Comparison of ENCODE assay signal across 14 mouse cellular contexts in genomic region chr1:131064202-131064601, GRCm38 (mm10). TPM values are rescaled to one million over a fixed set of nuclear protein-coding genes. Genes with fewer than 3 reads are reported as not detected.
A peak's percentile ranks its signal among the peaks of the same experiment; 100 is the strongest.
DNase-seq lines count a peak whose midpoint lies in the region; ATAC-seq and TF ChIP-seq lines count a peak whose summit lies in the region.
"Had no signal": no experiment of that assay in that cellular context is flagged by ENCODE, and none has a peak within 500 bp of the region (broad histone marks: within the 10 kb centered on the region; RNA-seq: fewer than 3 reads in every experiment).

No protein-coding gene starts in this region.

- H3K36me3 ChIP-seq in hindbrain, embryonic 12.5 days: no peaks in the 10 kb centered on the region
- no peaks in the 10 kb centered on the region for H3K36me3 ChIP-seq in hindbrain, postnatal 0 days (ENCODE audit: insufficient read depth, low read length)
- H3K36me3 ChIP-seq in liver, embryonic 13.5 days: no peaks in the 10 kb centered on the region

- POLR2A ChIA-PET in Patski (lab: Charles Lee): interaction anchor here (1.2 kb wide), 1 partner anchor 16 kb away, joined by 3 read pairs; no protein-coding TSS in a partner anchor

- H3K27me3 ChIP-seq in hindbrain, embryonic 12.5 days: no peaks in the 10 kb centered on the region
- no peaks in the 10 kb centered on the region for H3K27me3 ChIP-seq in hindbrain, postnatal 0 days (ENCODE audit: insufficient read depth, low read length)
- no peaks in the 10 kb centered on the region for H3K27me3 ChIP-seq in Patski
- no peaks in the 10 kb centered on the region for H3K27me3 ChIP-seq in liver, embryonic 13.5 days

- no peak overlapping the region for H3K4me3 ChIP-seq in hindbrain, embryonic 12.5 days
- no peak overlapping the region for H3K4me3 ChIP-seq in hindbrain, postnatal 0 days (ENCODE audit: low read length)
- no peak overlapping the region for H3K4me3 ChIP-seq in liver, embryonic 13.5 days (replicated peaks)

- WGBS in hindbrain, embryonic 12.5 days: 53% methylated on average over 6 of the region's 6 CpGs
- 54% methylated on average over 6 of the region's 6 CpGs for WGBS in hindbrain, postnatal 0 days
- WGBS in liver, embryonic 13.5 days (ENCODE audit: insufficient replicate concordance): 45% methylated on average over 6 of the region's 6 CpGs

- no peaks in the 10 kb centered on the region for H3K9me3 ChIP-seq in hindbrain, embryonic 12.5 days (replicated peaks)
- H3K9me3 ChIP-seq in hindbrain, postnatal 0 days (ENCODE audit: low read length): no peaks in the 10 kb centered on the region
- no peaks in the 10 kb centered on the region for H3K9me3 ChIP-seq in liver, embryonic 13.5 days (replicated peaks)

- ATAC-seq in hindbrain, embryonic 12.5 days (ENCODE audit: low FRiP score): peak; percentile 45
- ATAC-seq in hindbrain, postnatal 0 days: no peak
- peak; percentile 66 for ATAC-seq in Patski
- peak; percentile 39 for ATAC-seq in liver, embryonic 13.5 days (ENCODE audit: low read depth)
- ATAC-seq: inflammation-experienced regulatory T-cells, adult 6 months had no signal

- H3K9ac ChIP-seq in hindbrain, embryonic 12.5 days: no peak overlapping the region
- H3K9ac ChIP-seq in hindbrain, postnatal 0 days (replicated peaks; ENCODE audit: low read length): no peak overlapping the region
- H3K9ac ChIP-seq in liver, embryonic 13.5 days: no peak overlapping the region

- H3K27ac ChIP-seq in hindbrain, embryonic 12.5 days: 0 out of 2 replicates have a peak overlapping the region, but pooled peaks have one; percentile 23
- no peak overlapping the region for H3K27ac ChIP-seq in hindbrain, postnatal 0 days
- H3K27ac ChIP-seq in liver, embryonic 13.5 days: no peak overlapping the region

- CTCF ChIA-PET in Patski (lab: Charles Lee): interaction anchor here (1.4 kb wide), 1 partner anchor 25 kb away, joined by 4 read pairs; no protein-coding TSS in a partner anchor

- no peak overlapping the region for H3K4me2 ChIP-seq in hindbrain, embryonic 12.5 days (replicated peaks)
- H3K4me2 ChIP-seq in hindbrain, postnatal 0 days (ENCODE audit: low read depth, low read length): no peak overlapping the region
- no peak overlapping the region for H3K4me2 ChIP-seq in liver, embryonic 13.5 days

- peak; percentile 28 for DNase-seq in embryo, embryonic 10.5 days (ENCODE audit: low spot score)
- no peak for DNase-seq in embryo, embryonic 9.5 days (ENCODE audit: extremely low spot score)
- DNase-seq in hindbrain, postnatal 0 days (ENCODE audit: low spot score): no peak
- no peak for DNase-seq in Patski (ENCODE audit: low read depth, low spot score)
- DNase-seq in liver, embryonic 13.5 days: no peak
- DNase-seq in lung, postnatal 25 days (ENCODE audit: low spot score): no peak
- DNase-seq in testis, postnatal 10 days (ENCODE audit: low spot score): no peak
- DNase-seq: adrenal gland, postnatal 14 days; cerebellum, adult 8-10 months; gastrocnemius, postnatal 25 days had no signal

- no peak for TF ChIP-seq CTCF in hindbrain, postnatal 0 days (IDR thresholded peaks at IDR 0.05; ENCODE audit: low read depth)
- no peak for TF ChIP-seq CTCF in Patski (IDR thresholded peaks at IDR 0.05)

- in situ Hi-C loops in Patski (cut with MboI; ENCODE audit: low pct_unique_long_range_greater_than_20kb): loop anchor here (5.0 kb wide), 1 partner anchor 33 kb away; the partner anchor contains the start of gene Mapkapk2

- H3K4me1 ChIP-seq in hindbrain, embryonic 12.5 days: peaks cover 41% of the 10 kb centered on the region
- H3K4me1 ChIP-seq in hindbrain, postnatal 0 days (ENCODE audit: insufficient read depth, low read length): peaks cover 7% of the 10 kb centered on the region; the same call in 1 of the 2 replicates
- H3K4me1 ChIP-seq in liver, embryonic 13.5 days (replicated peaks): peaks cover 92% of the 10 kb centered on the region

RNA-seq across cellular contexts. Expression of gene Mapkapk2, which starts 33.4 kb away (rescaled TPM):
- 50.3 and 52.4 TPM in 2 replicates for polyA plus RNA-seq in hindbrain, embryonic 12.5 days (2016; fragmentation: Nextera tagmentation; extraction: Ambion mirVana)
- total RNA-seq in hindbrain, postnatal 0 days (2014; rRNA removed): 71.1 and 74.2 TPM in 2 replicates
- polyA plus RNA-seq in hindbrain, postnatal 0 days (2015; fragmentation: Nextera tagmentation; extraction: Ambion mirVana): 19.7 and 21.2 TPM in 2 replicates
- polyA plus RNA-seq in Patski (2021): 129 TPM
- 12.0 and 12.3 TPM in 2 replicates for polyA plus RNA-seq in liver, embryonic 13.5 days (2015; fragmentation: Nextera tagmentation; extraction: Ambion mirVana)

RNA-seq across cellular contexts. Expression of gene Il10, which starts 44.6 kb away (rescaled TPM):
- polyA plus RNA-seq in hindbrain, embryonic 12.5 days (2016; fragmentation: Nextera tagmentation; extraction: Ambion mirVana): not detected in 2 replicates
- not detected in 2 replicates for total RNA-seq in hindbrain, postnatal 0 days (2014; rRNA removed)
- not detected in 2 replicates for polyA plus RNA-seq in hindbrain, postnatal 0 days (2015; fragmentation: Nextera tagmentation; extraction: Ambion mirVana)
- 0.04 TPM for polyA plus RNA-seq in Patski (2021)
- not detected in 2 replicates for polyA plus RNA-seq in liver, embryonic 13.5 days (2015; fragmentation: Nextera tagmentation; extraction: Ambion mirVana)
- total RNA-seq: adrenal gland, postnatal 14 days; gastrocnemius, postnatal 25 days; layer of hippocampus, adult 8-10 months had no signal
- polyA plus RNA-seq: limb, embryonic 11.5 days had no signal
